Mouse (Mus musculus) embryo, embryonic 10.5 days (tissue): ENCODE results near the gene Zfp598.
"Not testable (repeated sequence)": the region's sequence is repeated elsewhere in the genome, so short reads cannot be mapped to it uniquely, and the experiment has no call there.

Experiments
- DNase-seq: peaks from one replicate; pipeline ENCODE4 v3.0.0-alpha.2; 2015; ENCODE audit warnings: low spot score

The Zfp598 gene

GRCm38 (mm10) chr17:24687599-24687998 lies 18.1 kb downstream of the Zfp598 start:
- DNase-seq, result no peak

- peak; percentile 35 for DNase-seq
These were observed 20.0 kb downstream of the Zfp598 start, which contains the start of gene Syngr3 for GRCm38 (mm10) chr17:24689251-24690081. Gene Syngr3, minus strand, starts transcription at chr17:24689955.

- no peak for DNase-seq
These were observed 22.9 kb downstream of the Zfp598 start for GRCm38 (mm10) chr17:24692385-24692784.

- peak; percentile 27 for DNase-seq
These were observed 26.0 kb downstream of the Zfp598 start for GRCm38 (mm10) chr17:24695326-24696010.

- peak; percentile 89 for DNase-seq
These were observed 26.7 kb downstream of the Zfp598 start, which contains the start of the genes Gfer and Noxo1 for GRCm38 (mm10) chr17:24696011-24696697. Gene Gfer, minus strand, starts transcription at chr17:24696156. Gene Noxo1, plus strand, starts transcription at chr17:24696234.

GRCm38 (mm10) chr17:24697985-24698384 lies 28.5 kb downstream of the Zfp598 start:
- DNase-seq, result peak; percentile 26

GRCm38 (mm10) chr17:24698715-24699114 lies 29.2 kb downstream of the Zfp598 start:
- no peak for DNase-seq

GRCm38 (mm10) chr17:24699473-24699872 lies 30.0 kb downstream of the Zfp598 start:
- no peak for DNase-seq

- DNase-seq, result no peak
These were observed 31.8 kb downstream of the Zfp598 start for GRCm38 (mm10) chr17:24701251-24701650.

- no peak for DNase-seq
These were observed 36.3 kb downstream of the Zfp598 start for GRCm38 (mm10) chr17:24705821-24706220.

- peak; percentile 96 for DNase-seq
These were observed 37.7 kb downstream of the Zfp598 start, which contains the start of gene Tbl3 for GRCm38 (mm10) chr17:24706982-24707800. Gene Tbl3, minus strand, starts transcription at chr17:24707660.

GRCm38 (mm10) chr17:24707801-24708425 lies 38.4 kb downstream of the Zfp598 start:
- DNase-seq, result peak; percentile 46

- peak; percentile 64 for DNase-seq
These were observed 39.2 kb downstream of the Zfp598 start for GRCm38 (mm10) chr17:24708646-24709045.

- no peak for DNase-seq
These were observed 46.1 kb downstream of the Zfp598 start for GRCm38 (mm10) chr17:24715556-24715955.

GRCm38 (mm10) chr17:24716166-24716682 lies 46.7 kb downstream of the Zfp598 start:
- DNase-seq, result no peak

- no peak for DNase-seq
These were observed 48.5 kb downstream of the Zfp598 start, which contains the start of the genes Rnf151 and Rps2 for GRCm38 (mm10) chr17:24717943-24718342. Gene Rnf151, minus strand, starts transcription at chr17:24718063. Gene Rps2, plus strand, starts transcription at chr17:24718116.

GRCm38 (mm10) chr17:24718938-24719337 lies 49.5 kb downstream of the Zfp598 start:
- not testable (repeated sequence) for DNase-seq

GRCm38 (mm10) chr17:24719494-24720222 lies 50.2 kb downstream of the Zfp598 start:
- peak; percentile 99 for DNase-seq

GRCm38 (mm10) chr17:24720616-24721015 lies 51.1 kb downstream of the Zfp598 start:
- peak; percentile 15 for DNase-seq
